Mouse (Mus musculus) hindbrain, embryonic 16.5 days (tissue): ENCODE results near the gene Osbpl9. TPM values are rescaled to one million over a fixed set of nuclear protein-coding genes. Genes with fewer than 3 reads are reported as not detected.

ENCODE experiments used
- ATAC-seq: fragments of 200-750 bp; cut with Nextera tagmentation; 2 replicates; pipeline ENCODE4 v1.8.0; 2017; ENCODE audit warnings: moderate TSS enrichment, moderate library complexity
- H3K27ac ChIP-seq: fragments of 300-500 bp; sonication (generic); 2 replicates; pipeline ENCODE4 v1.5.1; 2014; ENCODE audit warnings: low read depth, mild to moderate bottlenecking, control low read depth, low read length, moderate library complexity
- H3K27me3 ChIP-seq: fragments of 300-500 bp; sonication (generic); replicated peaks from 2 replicates; pipeline ENCODE4 v1.6.1; 2014; ENCODE audit warnings: low read length; ENCODE audit not compliant: control insufficient read depth, insufficient read depth
- H3K36me3 ChIP-seq: fragments of 300-500 bp; sonication (generic); 2 replicates; pipeline ENCODE4 v1.6.1; 2014; ENCODE audit warnings: mild to moderate bottlenecking, low read length, moderate library complexity, mixed read lengths; ENCODE audit not compliant: control insufficient read depth, insufficient read depth
- H3K4me1 ChIP-seq: fragments of 300-500 bp; sonication (generic); 2 replicates; pipeline ENCODE4 v1.6.1; 2014; ENCODE audit warnings: low read depth, low read length; ENCODE audit not compliant: control insufficient read depth, insufficient read depth
- H3K4me2 ChIP-seq: fragments of 300-500 bp; sonication (generic); 2 replicates; pipeline ENCODE4 v1.6.1; 2014; ENCODE audit warnings: mild to moderate bottlenecking, low read length, control low read depth, moderate library complexity
- H3K4me3 ChIP-seq: fragments of 300-500 bp; sonication (generic); 2 replicates; pipeline ENCODE4 v1.5.1; 2014; ENCODE audit warnings: mild to moderate bottlenecking, low read length, control low read depth, moderate library complexity
- H3K9ac ChIP-seq: fragments of 300-500 bp; sonication (generic); 2 replicates; pipeline ENCODE4 v1.6.1; 2014; ENCODE audit warnings: low read depth, mild to moderate bottlenecking, control low read depth, low read length, moderate library complexity
- H3K9me3 ChIP-seq: fragments of 300-500 bp; sonication (generic); 2 replicates; pipeline ENCODE4 v1.6.1; 2014; ENCODE audit warnings: mild to moderate bottlenecking, low read length, moderate library complexity; ENCODE audit not compliant: control insufficient read depth
- WGBS: fragments of 180-500 bp; shearing (Covaris S2); extraction: QIAGEN DNeasy Blood & Tissue Kit; methylation state at CpG from one replicate; pipeline ENCODE4 v1.1.7; 2014; 5-methylcytosine and 5-hydroxymethylcytosine counted together
- polyA plus RNA-seq: library from polyadenylated mRNA; unstranded; fragments of >200 nt; fragmentation: Nextera tagmentation; extraction: Ambion mirVana; gene quantifications from 2 replicates; pipeline ENCODE4 v1.2.1, GENCODE M21; 2015

The Osbpl9 gene
- polyA plus RNA-seq, 1 experiment from 2014 or later = 72.2 TPM

DNA sequence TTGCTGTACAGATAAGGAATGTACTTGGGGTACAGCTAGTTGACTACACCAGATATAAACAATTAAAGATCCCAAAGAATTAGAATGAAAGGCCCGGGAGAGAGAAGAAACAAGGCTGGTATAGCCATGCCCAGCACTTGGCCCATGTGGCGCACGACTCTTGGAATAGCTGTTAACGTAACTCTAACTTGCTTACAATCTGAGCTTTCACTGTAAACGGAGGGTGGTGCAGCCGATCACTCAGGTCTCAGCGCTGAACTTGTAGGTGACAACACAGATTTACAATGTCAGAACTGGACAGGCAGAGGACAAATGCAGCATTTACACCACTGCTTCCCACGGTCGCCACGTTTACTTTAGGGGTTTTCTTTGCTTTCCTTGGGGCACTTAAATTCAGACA, 10.5 kb downstream of the Osbpl9 start:
- H3K27ac ChIP-seq = no peak overlapping the region

DNA sequence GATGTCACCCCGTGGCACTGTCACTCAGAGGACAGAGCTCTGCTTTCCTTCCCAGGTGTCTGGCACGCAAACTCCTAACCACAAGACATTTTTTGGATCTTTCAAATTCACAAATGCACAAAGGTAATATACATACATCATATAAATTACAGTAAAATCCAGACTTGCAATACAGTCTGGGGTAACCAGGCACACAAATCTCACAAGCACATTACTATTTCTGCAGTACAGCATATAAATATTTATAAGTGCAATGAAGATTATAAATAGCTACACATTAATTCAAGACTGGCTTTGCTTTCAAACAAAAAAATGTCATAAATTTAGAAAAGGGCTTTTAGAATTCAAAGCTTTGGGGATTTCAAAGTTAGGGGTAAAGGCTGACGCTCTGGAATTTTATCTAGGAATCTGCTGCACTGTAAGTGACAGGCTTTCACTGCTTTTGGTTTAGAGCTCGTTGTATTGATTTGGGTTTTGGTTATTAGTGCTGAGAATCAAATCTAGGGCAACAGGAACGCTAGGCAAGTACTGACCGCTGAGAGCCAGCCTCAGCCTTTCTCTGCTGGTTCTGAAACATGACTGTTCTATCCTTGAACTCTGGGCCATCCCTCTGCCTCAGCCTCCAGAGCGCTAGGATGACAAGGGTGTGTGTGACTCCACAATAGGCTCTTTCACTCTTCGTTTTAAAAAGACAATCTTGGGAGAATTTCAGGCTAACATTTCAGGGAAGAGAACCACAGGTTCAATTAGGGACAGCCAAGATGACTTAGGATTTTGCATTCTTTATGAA, 16.3 kb downstream of the Osbpl9 start:
- no peak overlapping the region for H3K4me2 ChIP-seq
- 82% methylated on average over 8 of the region's 8 CpGs for WGBS
- ATAC-seq = no peak
- no peaks in the 10 kb centered on the region for H3K27me3 ChIP-seq
- H3K27ac ChIP-seq = no peak overlapping the region
- no peaks in the 10 kb centered on the region for H3K4me1 ChIP-seq
- no peak overlapping the region for H3K4me3 ChIP-seq
- no peaks in the 10 kb centered on the region for H3K9me3 ChIP-seq
- H3K36me3 ChIP-seq = no peaks in the 10 kb centered on the region
- no peak overlapping the region for H3K9ac ChIP-seq

More for the DNA sequence above, 10.5 kb downstream of the Osbpl9 start:
- 71% methylated on average over 10 of the region's 10 CpGs for WGBS
- H3K27me3 ChIP-seq = no peaks in the 10 kb centered on the region
- no peak overlapping the region for H3K4me3 ChIP-seq
- no peaks in the 10 kb centered on the region for H3K9me3 ChIP-seq
- ATAC-seq = no peak
- H3K9ac ChIP-seq = no peak overlapping the region
- H3K36me3 ChIP-seq = no peaks in the 10 kb centered on the region
- no peak overlapping the region for H3K4me2 ChIP-seq
- peaks cover 5% of the 10 kb centered on the region for H3K4me1 ChIP-seq

DNA sequence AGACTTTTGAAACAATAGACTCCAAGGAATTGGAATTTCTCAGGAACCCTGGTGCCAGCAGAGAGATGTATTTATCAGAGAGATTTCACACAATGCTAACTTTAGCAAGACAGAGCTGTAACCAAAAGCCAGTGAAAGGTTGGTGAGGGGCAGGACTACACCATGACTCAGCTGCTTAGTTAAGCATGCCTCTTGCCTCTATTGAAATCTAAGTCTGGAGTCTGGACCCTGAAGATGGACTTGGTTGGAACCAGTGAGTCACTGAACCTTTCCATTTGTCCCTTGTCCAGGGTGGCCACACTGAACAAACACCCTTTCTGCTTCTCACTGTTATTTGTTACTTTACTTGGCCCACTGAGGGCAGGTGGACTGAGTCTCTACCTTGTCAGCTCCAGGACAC, 26.4 kb downstream of the Osbpl9 start:
- Histone ChIP-seq H3K27me3 (no peaks in the 10 kb centered on the region), H3K4me2 (no peak overlapping the region), H3K9me3 (no peaks in the 10 kb centered on the region), H3K27ac (no peak overlapping the region), H3K4me1 (peaks cover 15% of the 10 kb centered on the region), H3K36me3 (no peaks in the 10 kb centered on the region), H3K4me3 (no peak overlapping the region), H3K9ac (no peak overlapping the region)
- no peak for ATAC-seq

DNA sequence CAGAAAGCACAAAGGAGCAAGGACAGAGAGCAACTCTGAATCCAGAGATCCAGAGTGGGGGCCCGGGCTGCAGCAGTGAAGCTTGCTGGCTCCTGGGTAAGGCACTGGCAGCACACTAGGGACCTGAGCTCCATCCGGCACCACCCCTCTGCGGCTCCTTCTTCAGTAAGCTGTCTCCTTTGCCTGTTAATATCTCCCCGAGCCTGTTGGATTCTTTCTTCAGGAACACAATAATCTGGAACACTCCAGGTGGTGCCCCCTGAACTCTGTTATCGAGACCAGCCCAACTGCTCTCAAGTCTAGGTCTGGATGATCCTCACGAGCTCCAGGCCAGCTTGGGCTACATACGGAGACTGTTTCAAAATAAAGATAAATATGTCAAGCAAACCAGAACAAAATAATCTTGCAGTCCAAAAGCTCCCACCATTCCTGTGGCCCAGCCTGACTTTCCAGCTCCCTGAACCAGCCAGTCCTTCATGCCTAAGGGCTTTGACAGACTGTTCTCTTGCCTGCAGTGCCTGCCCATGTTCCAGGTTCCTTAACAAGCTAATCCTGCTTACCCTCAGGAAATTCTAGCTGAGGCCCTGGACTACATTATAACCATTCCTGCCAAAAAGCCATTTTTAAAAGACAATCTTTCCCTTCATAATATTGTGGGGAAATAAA, 28.2 kb downstream of the Osbpl9 start:
- ATAC-seq = peak; percentile 77
- no peaks in the 10 kb centered on the region for H3K27me3 ChIP-seq
- H3K4me2 ChIP-seq = peak overlapping the region; percentile 16; the same call in 1 of the 2 replicates
- no peak overlapping the region for H3K4me3 ChIP-seq
- peaks cover 15% of the 10 kb centered on the region for H3K4me1 ChIP-seq
- H3K9me3 ChIP-seq = no peaks in the 10 kb centered on the region
- no peaks in the 10 kb centered on the region for H3K36me3 ChIP-seq
- no peak overlapping the region; the same call in 1 of the 2 replicates for H3K9ac ChIP-seq
- H3K27ac ChIP-seq = peak overlapping the region; percentile 70
- 39% methylated on average over 7 of the region's 7 CpGs for WGBS

DNA sequence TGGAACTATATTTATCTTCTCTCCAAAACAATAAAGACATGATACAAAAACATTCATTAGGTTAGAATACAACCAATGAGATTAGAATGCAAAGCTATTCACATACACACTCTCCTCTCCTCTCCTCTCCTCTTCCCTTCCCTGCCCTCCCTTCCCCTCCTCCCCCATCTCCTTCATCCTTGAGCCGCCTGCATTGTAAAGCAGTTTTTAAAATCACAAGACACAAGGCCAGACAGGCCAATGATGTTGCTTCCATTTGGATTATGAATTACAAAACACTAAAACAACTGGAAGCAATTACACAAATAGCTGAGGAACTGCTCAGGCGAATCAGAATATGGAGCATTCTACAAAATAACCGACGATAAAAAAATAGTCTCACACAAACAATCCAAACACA, 28.7 kb downstream of the Osbpl9 start:
- Histone ChIP-seq H3K9ac (no peak overlapping the region; the same call in 1 of the 2 replicates), H3K9me3 (no peaks in the 10 kb centered on the region)
- ATAC-seq = peak; percentile 65

DNA sequence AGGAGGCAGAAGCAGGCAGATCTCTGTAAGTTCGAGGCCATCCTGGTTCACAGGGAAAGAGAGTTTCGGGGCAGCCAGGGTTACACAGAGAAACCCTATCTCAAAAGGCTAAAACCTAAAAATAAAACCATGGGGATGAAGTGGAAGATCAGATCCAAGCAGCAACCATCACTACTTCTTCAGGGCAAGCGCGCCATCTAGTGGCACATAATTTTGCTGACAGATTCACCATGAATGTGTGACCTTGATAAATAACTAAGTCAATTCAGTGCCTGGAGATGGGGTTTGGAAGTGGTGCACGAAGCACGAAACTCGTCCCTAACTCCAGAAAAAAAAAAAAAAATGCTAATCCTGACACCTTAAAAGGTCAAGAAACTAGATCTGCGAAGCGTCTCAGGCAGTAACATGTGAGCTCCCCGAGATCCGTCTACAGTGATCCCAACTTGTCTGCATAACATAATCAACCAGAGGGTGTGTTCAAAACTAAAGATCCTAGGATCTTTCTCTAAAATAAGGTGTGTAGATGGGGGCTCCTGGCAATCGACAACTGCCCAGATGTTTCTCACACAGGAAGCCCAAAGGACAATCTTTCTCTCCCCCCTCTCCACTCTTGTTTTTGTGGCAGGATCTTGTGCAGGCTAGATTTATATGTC, 36.4 kb downstream of the Osbpl9 start:
- no peaks in the 10 kb centered on the region for H3K36me3 ChIP-seq
- H3K27ac ChIP-seq = no peak overlapping the region
- no peaks in the 10 kb centered on the region for H3K27me3 ChIP-seq
- no peak overlapping the region for H3K4me3 ChIP-seq
- H3K9me3 ChIP-seq = no peaks in the 10 kb centered on the region
- H3K9ac ChIP-seq = no peak overlapping the region
- no peak overlapping the region for H3K4me2 ChIP-seq
- no peaks in the 10 kb centered on the region for H3K4me1 ChIP-seq
- peak; percentile 59 for ATAC-seq
- 41% methylated on average over 12 of the region's 12 CpGs for WGBS

More for the DNA sequence above, 28.7 kb downstream of the Osbpl9 start:
- no peak overlapping the region for H3K4me3 ChIP-seq
- WGBS = 48% methylated on average over 4 of the region's 4 CpGs
- peaks cover 15% of the 10 kb centered on the region for H3K4me1 ChIP-seq
- no peaks in the 10 kb centered on the region for H3K27me3 ChIP-seq
- no peaks in the 10 kb centered on the region for H3K36me3 ChIP-seq
- H3K4me2 ChIP-seq = peak overlapping the region; percentile 16; the same call in 1 of the 2 replicates
- peak overlapping the region; percentile 70 for H3K27ac ChIP-seq

DNA sequence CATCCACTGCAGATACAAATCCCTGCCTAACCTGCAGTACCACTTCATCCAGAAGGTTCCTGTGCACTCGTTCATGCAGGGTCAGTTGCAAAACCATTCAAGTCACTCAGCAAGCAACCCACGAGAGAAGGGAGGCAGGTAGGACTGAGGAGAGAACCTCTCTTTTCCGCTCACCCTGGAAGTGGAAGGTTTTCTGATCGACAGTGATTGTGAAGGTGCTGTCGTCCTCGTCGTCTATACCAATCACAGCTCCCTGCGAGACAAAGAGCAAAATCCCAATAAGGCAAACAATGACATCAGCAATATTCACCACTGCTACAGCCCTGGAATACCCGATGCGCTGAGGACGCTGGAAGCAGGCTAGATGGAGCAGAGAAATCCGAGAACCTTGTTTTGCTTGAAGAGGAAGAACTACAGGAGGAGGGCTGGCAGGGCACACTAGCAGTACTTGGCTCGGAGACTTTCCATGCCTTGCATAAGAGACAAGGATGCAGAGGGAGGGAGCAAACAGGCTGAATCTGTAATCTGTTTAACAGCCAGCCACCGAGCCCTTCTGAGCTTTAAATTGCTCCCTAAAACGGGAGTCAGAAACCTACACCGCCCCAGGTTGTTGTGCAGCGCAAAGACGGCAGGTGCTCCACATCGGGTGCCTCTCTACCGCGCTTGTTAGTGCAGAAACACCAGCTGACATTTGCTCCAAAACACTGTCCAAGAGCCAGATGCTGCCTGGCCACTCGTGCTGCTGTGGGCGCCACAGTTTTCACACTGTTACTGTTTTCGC, 45.4 kb downstream of the Osbpl9 start:
- H3K4me2 ChIP-seq = peak overlapping the region; percentile 66
- peak overlapping the region; percentile 26 for H3K4me3 ChIP-seq
- H3K36me3 ChIP-seq = no peaks in the 10 kb centered on the region
- ATAC-seq = peak; percentile 86
- peak overlapping the region; percentile 61 for H3K9ac ChIP-seq
- H3K4me1 ChIP-seq = peaks cover 20% of the 10 kb centered on the region
- H3K27ac ChIP-seq = peak overlapping the region; percentile 74
- H3K27me3 ChIP-seq = no peaks in the 10 kb centered on the region
- 21% methylated on average over 24 of the region's 24 CpGs for WGBS
- H3K9me3 ChIP-seq = no peaks in the 10 kb centered on the region

DNA sequence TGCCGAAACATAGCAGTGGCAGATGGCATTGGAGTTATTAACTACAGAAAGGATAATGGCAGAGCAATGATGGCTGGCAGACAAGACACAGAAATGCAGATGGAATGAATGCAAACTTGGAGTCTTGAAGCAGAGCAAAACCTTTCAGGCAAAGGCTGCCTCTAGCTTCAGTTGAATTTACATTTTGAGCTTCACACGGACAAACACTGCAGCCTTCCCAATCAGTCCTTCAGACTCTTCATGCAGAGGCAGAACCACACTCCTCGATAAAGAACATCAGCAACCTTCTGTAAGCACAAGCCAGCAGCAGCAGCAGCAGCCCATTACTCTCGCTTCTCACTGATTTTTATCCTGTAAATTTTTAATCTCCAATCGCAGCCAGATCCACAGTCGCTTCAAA, 46.0 kb downstream of the Osbpl9 start:
- no peaks in the 10 kb centered on the region for H3K9me3 ChIP-seq
- peak; percentile 48; the same call in 1 of the 2 replicates for ATAC-seq
- H3K4me3 ChIP-seq = peak overlapping the region; percentile 26
- H3K36me3 ChIP-seq = no peaks in the 10 kb centered on the region
- peak overlapping the region; percentile 66 for H3K4me2 ChIP-seq
- H3K27me3 ChIP-seq = no peaks in the 10 kb centered on the region
- 51% methylated on average over 6 of the region's 6 CpGs for WGBS
- H3K9ac ChIP-seq = peak overlapping the region; percentile 61
- peaks cover 20% of the 10 kb centered on the region for H3K4me1 ChIP-seq
- peak overlapping the region; percentile 74 for H3K27ac ChIP-seq
